Mouse (Mus musculus): ENCODE measurements around the gene Polh. TPM values are rescaled to one million over a fixed set of nuclear protein-coding genes. Genes with fewer than 3 reads are reported as not detected.

The Polh gene
- polyA plus RNA-seq, 1 experiment from 2014 or later: 13.1 TPM

- Histone ChIP-seq H3K4me1 (replicated peaks) (no peaks in the 10 kb centered on the region), H3K27ac (no peak overlapping the region), H3K4me3 (no peak overlapping the region), H3K27me3 (ENCODE audit: insufficient read depth, poor library complexity, severe bottlenecking) (no peaks in the 10 kb centered on the region), H3K9me3 (no peaks in the 10 kb centered on the region), H3K36me3 (peaks cover 100% of the 10 kb centered on the region)
- no peak for DNase-seq (ENCODE audit: low spot score)
- 88% methylated on average over 7 of the region's 7 CpGs for WGBS
Measured at GRCm38 (mm10) chr17:46227576-46227975, 25.1 kb upstream of the Polh start.

DNA sequence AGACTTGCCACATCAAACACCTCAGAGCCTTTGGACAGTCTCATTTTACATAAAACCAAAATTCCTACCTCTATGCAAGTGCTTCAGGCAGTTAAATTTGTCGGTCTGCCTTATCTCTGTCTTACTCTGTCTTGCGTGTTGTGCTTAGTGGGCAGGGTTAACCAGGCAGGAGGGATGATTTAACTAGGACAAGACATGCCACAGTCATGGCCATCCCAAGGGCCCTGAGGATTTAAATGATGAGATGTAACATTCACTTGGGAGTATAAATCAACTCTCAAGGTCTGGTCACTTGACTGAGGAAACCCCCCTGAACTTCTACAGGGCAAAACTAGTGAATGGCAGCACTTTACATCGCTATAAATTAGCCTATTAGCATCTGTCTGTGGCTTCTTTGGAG, 19.2 kb upstream of the Polh start:
- Histone ChIP-seq H3K27ac (no peak overlapping the region), H3K4me1 (replicated peaks) (no peaks in the 10 kb centered on the region), H3K4me3 (no peak overlapping the region), H3K9me3 (no peaks in the 10 kb centered on the region), H3K27me3 (ENCODE audit: insufficient read depth, poor library complexity, severe bottlenecking) (no peaks in the 10 kb centered on the region), H3K36me3 (peaks cover 100% of the 10 kb centered on the region)
- no peak for DNase-seq (ENCODE audit: low spot score)
- WGBS: 95% methylated on average over 3 of the region's 3 CpGs

DNA sequence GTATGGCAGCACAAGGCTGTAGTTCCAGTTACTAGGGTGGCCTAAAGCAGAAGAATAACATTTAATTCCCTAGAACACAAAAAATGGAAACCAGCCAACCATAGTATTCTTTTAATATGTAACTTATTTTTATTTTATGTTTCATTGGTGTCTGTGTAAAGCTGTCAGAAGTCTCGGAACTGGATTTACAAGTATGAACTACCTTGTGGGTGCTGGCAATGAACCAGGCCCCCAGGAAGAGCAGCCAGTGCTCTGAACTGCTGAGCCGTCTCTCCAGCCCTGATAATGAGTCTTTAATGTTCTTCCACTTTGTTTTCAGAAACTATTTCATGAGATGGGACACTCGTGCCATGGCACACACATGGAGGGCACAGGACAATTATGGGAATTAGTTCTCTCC, 8.1 kb upstream of the Polh start:
- peaks cover 100% of the 10 kb centered on the region for H3K36me3 ChIP-seq

GRCm38 (mm10) chr17:46206676-46207075, 4.2 kb upstream of the Polh start:
- H3K4me1 ChIP-seq (replicated peaks): peaks cover 15% of the 10 kb centered on the region
- no peak for DNase-seq (ENCODE audit: low spot score)
- no peaks in the 10 kb centered on the region for H3K9me3 ChIP-seq
- H3K36me3 ChIP-seq: peaks cover 76% of the 10 kb centered on the region
- no peak overlapping the region for H3K27ac ChIP-seq
- H3K27me3 ChIP-seq (ENCODE audit: insufficient read depth, poor library complexity, severe bottlenecking): no peaks in the 10 kb centered on the region
- H3K4me3 ChIP-seq: no peak overlapping the region

More for the DNA sequence above, 8.1 kb upstream of the Polh start:
- no peaks in the 10 kb centered on the region for H3K9me3 ChIP-seq
- no peaks in the 10 kb centered on the region for H3K4me1 ChIP-seq (replicated peaks)
- no peaks in the 10 kb centered on the region for H3K27me3 ChIP-seq (ENCODE audit: insufficient read depth, poor library complexity, severe bottlenecking)
- WGBS: 95% methylated on average over 3 of the region's 3 CpGs
- H3K27ac ChIP-seq: no peak overlapping the region
- no peak for DNase-seq (ENCODE audit: low spot score)
- H3K4me3 ChIP-seq: no peak overlapping the region

DNA sequence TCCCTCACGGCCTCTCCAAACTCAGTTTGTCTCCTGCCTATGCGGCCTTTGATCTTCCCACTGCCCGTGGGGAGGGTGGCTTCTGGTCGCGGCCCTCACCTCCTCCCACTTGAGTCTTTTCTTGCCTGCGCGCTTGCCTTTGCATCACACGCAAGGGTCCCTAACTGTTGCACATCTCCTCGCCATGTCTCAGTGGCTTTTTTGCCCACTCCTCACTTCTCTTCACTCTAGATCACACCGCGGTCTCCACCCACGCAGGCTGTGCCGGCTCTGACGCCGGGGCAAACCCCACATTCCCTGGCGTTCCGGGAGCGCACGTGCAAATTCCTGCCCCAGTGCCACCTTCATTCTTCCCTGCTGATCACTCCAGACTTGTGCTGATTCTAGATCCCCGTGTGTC, 633 bp upstream of the Polh start:
- WGBS: under 1% methylated on average over 20 of the region's 20 CpGs
- H3K27me3 ChIP-seq (ENCODE audit: insufficient read depth, poor library complexity, severe bottlenecking): no peaks in the 10 kb centered on the region
- H3K4me1 ChIP-seq (replicated peaks): peaks cover 27% of the 10 kb centered on the region
- DNase-seq (ENCODE audit: low spot score): no peak
- no peaks in the 10 kb centered on the region for H3K9me3 ChIP-seq
- H3K27ac ChIP-seq: peak overlapping the region; percentile 92
- peak overlapping the region; percentile 93 for H3K4me3 ChIP-seq
- H3K36me3 ChIP-seq: peaks cover 64% of the 10 kb centered on the region

DNA sequence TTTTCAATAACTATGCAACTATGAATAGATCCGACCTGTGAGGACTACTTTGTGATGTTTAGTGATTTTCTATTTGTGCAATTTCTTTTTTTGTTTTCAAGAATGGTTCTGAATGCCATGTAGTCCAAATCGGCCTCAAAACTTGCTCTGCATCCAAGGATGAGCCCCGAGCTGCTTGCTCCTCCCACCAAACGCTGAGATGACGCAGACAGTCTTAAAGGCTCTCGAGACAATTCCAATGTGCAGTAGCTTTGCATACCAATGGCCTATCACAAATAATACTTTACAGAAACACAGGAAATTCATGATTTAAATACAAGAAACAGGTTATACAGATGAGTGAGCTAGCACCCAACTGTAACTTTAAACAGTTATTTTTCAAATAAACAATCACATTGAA, 1.3 kb downstream of the Polh start:
- H3K4me3 ChIP-seq: peak overlapping the region; percentile 93
- WGBS: 78% methylated on average over 6 of the region's 6 CpGs
- H3K27me3 ChIP-seq (ENCODE audit: insufficient read depth, poor library complexity, severe bottlenecking): no peaks in the 10 kb centered on the region
- H3K36me3 ChIP-seq: peaks cover 64% of the 10 kb centered on the region
- no peak for DNase-seq (ENCODE audit: low spot score)
- peaks cover 27% of the 10 kb centered on the region for H3K4me1 ChIP-seq (replicated peaks)
- no peaks in the 10 kb centered on the region for H3K9me3 ChIP-seq
- no peak overlapping the region for H3K27ac ChIP-seq

GRCm38 (mm10) chr17:46188829-46189228, 13.6 kb downstream of the Polh start:
- no peak for DNase-seq (ENCODE audit: low spot score)
- no peaks in the 10 kb centered on the region for H3K27me3 ChIP-seq (ENCODE audit: insufficient read depth, poor library complexity, severe bottlenecking)
- H3K4me1 ChIP-seq (replicated peaks): no peaks in the 10 kb centered on the region
- H3K27ac ChIP-seq: no peak overlapping the region
- WGBS: 97% methylated on average over 2 of the region's 2 CpGs
- H3K36me3 ChIP-seq: peaks cover 98% of the 10 kb centered on the region
- no peak overlapping the region for H3K4me3 ChIP-seq
- H3K9me3 ChIP-seq: no peaks in the 10 kb centered on the region

GRCm38 (mm10) chr17:46182273-46182672, 20.2 kb downstream of the Polh start:
- DNase-seq (ENCODE audit: low spot score): no peak
- 83% methylated on average over 4 of the region's 4 CpGs for WGBS
- Histone ChIP-seq H3K4me3 (no peak overlapping the region), H3K9me3 (no peaks in the 10 kb centered on the region), H3K27ac (no peak overlapping the region), H3K27me3 (ENCODE audit: insufficient read depth, poor library complexity, severe bottlenecking) (no peaks in the 10 kb centered on the region), H3K4me1 (replicated peaks) (no peaks in the 10 kb centered on the region), H3K36me3 (peaks cover 98% of the 10 kb centered on the region)

- no peaks in the 10 kb centered on the region for H3K27me3 ChIP-seq (ENCODE audit: insufficient read depth, poor library complexity, severe bottlenecking)
- no peak overlapping the region for H3K27ac ChIP-seq
- WGBS: 74% methylated on average over 3 of the region's 3 CpGs
- H3K4me1 ChIP-seq (replicated peaks): no peaks in the 10 kb centered on the region
- peaks cover 93% of the 10 kb centered on the region for H3K36me3 ChIP-seq
- no peak for DNase-seq (ENCODE audit: low spot score)
- no peak overlapping the region for H3K4me3 ChIP-seq
- no peaks in the 10 kb centered on the region for H3K9me3 ChIP-seq
Measured at GRCm38 (mm10) chr17:46170538-46170937, 31.9 kb downstream of the Polh start.

- H3K9me3 ChIP-seq: no peaks in the 10 kb centered on the region
- no peak overlapping the region for H3K27ac ChIP-seq
- WGBS: 91% methylated on average over 5 of the region's 5 CpGs
- H3K4me3 ChIP-seq: no peak overlapping the region
- DNase-seq (ENCODE audit: low spot score): no peak
- H3K36me3 ChIP-seq: peaks cover 95% of the 10 kb centered on the region
- H3K4me1 ChIP-seq (replicated peaks): no peaks in the 10 kb centered on the region
- no peaks in the 10 kb centered on the region for H3K27me3 ChIP-seq (ENCODE audit: insufficient read depth, poor library complexity, severe bottlenecking)
Measured at GRCm38 (mm10) chr17:46168768-46169167, 33.7 kb downstream of the Polh start.

DNA sequence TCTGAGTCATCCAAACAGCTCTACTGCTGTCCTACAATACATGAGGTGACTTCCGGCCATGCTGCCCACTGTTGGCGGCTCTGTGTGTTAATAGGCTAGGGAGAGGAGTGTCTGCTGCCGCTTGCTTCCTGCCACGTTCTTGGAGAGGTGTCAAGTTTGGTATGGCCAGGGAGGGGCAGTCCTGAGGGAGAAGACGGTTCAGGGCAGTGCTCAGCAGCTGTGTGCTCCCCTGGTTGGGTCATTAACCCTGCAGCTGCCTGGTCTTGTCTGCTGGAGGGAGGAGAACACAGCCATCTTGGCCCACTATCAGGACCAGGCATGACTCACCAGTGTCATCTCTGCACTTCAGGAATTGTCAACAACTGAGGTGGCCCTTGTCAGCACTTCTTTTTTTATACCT, 34.1 kb downstream of the Polh start:
- Histone ChIP-seq H3K36me3 (peaks cover 98% of the 10 kb centered on the region), H3K27ac (no peak overlapping the region), H3K4me1 (replicated peaks) (no peaks in the 10 kb centered on the region), H3K4me3 (no peak overlapping the region), H3K27me3 (ENCODE audit: insufficient read depth, poor library complexity, severe bottlenecking) (no peaks in the 10 kb centered on the region), H3K9me3 (no peaks in the 10 kb centered on the region)
- WGBS: 72% methylated on average over 5 of the region's 5 CpGs
- no peak for DNase-seq (ENCODE audit: low spot score)

GRCm38 (mm10) chr17:46167014-46167413, 35.4 kb downstream of the Polh start:
- Histone ChIP-seq H3K27me3 (ENCODE audit: insufficient read depth, poor library complexity, severe bottlenecking) (no peaks in the 10 kb centered on the region), H3K27ac (no peak overlapping the region), H3K4me3 (no peak overlapping the region), H3K4me1 (replicated peaks) (peaks cover 12% of the 10 kb centered on the region), H3K36me3 (peaks cover 93% of the 10 kb centered on the region), H3K9me3 (no peaks in the 10 kb centered on the region)
- WGBS: 86% methylated on average over 11 of the region's 11 CpGs
- no peak for DNase-seq (ENCODE audit: low spot score)

DNA sequence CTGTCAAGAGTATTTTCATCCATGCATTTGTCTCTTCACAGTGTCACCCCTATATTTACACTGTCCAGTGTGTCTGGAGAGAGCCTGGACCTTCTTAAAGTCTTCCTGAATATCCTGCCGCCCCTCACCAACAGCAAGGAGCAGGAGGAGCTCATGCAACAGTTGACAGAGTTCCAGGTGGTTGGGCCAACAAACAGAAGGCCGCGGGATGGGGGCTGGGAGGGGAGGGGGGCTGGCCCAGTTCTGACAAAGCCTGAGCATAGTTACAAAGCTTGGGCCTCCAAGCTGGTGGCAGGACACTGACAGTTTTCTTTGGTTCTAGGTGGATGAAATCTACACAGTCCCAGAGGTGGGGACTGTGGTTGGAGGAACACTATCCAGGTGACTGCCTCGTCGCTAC, 36.2 kb downstream of the Polh start:
- Histone ChIP-seq H3K4me3 (no peak overlapping the region), H3K27ac (no peak overlapping the region), H3K4me1 (replicated peaks) (peaks cover 19% of the 10 kb centered on the region), H3K36me3 (peaks cover 87% of the 10 kb centered on the region), H3K27me3 (ENCODE audit: insufficient read depth, poor library complexity, severe bottlenecking) (no peaks in the 10 kb centered on the region), H3K9me3 (no peaks in the 10 kb centered on the region)
- DNase-seq (ENCODE audit: low spot score): no peak
- WGBS: 83% methylated on average over 5 of the region's 5 CpGs

DNA sequence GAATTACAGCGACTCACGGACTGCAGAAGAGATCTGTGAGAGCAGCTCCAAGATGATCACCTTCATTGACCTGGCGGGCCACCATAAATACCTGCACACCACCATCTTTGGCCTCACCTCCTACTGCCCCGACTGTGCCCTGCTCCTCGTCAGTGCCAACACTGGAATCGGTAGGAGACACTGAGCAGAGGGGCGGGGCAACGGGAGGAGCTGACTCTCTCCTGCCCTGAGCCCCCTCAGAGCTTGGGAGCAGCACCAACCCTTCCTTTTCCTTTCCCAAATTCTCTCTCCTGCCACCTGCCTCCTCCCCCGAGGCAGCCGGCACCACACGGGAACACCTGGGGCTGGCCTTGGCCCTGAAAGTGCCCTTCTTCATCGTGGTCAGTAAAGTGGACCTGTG, 37.0 kb downstream of the Polh start:
- Histone ChIP-seq H3K4me3 (no peak overlapping the region), H3K9me3 (no peaks in the 10 kb centered on the region), H3K27ac (no peak overlapping the region), H3K4me1 (replicated peaks) (peaks cover 20% of the 10 kb centered on the region), H3K27me3 (ENCODE audit: insufficient read depth, poor library complexity, severe bottlenecking) (no peaks in the 10 kb centered on the region), H3K36me3 (peaks cover 79% of the 10 kb centered on the region)
- no peak for DNase-seq (ENCODE audit: low spot score)
- 91% methylated on average over 12 of the region's 12 CpGs for WGBS
